Mouse (Mus musculus) CD4-positive, CD25-positive, alpha-beta regulatory T cell, adult 9 weeks (primary cell): Measurements from ENCODE around the gene Bche. TPM values are rescaled to one million over a fixed set of nuclear protein-coding genes. Genes with fewer than 3 reads are reported as not detected.

ENCODE experiments used
- polyA plus RNA-seq: library from polyadenylated mRNA; unstranded; fragments of 100-300 nt; shearing (Covaris generic); gene quantifications from one replicate; pipeline ENCODE4 v1.2.1, GENCODE M21; 2017

Bche gene
- polyA plus RNA-seq: not detected

GRCm38 (mm10) chr3:73708410-73708714, at the start of gene Bche:
TSS of gene Bche (minus strand) at chr3:73708415.

